Mouse (Mus musculus) adrenal gland, postnatal 36 days (tissue): Measurements from ENCODE around the gene Csta1. TPM values are rescaled to one million over a fixed set of nuclear protein-coding genes. Genes with fewer than 3 reads are reported as not detected.

Experiments used
- DNase-seq, 2 experiments: peaks; one replicate each; pipeline ENCODE4 v3.0.0; 2021; ENCODE audit warnings: mixed read lengths in 1 of 2
- total RNA-seq, 2 experiments: library from RNA; stranded (reverse); gene quantifications; 2 replicates each; pipeline ENCODE4 v1.2.3; 2021

Csta1 gene
- total RNA-seq, 2 experiments from 2014 or later, result not detected

DNA sequence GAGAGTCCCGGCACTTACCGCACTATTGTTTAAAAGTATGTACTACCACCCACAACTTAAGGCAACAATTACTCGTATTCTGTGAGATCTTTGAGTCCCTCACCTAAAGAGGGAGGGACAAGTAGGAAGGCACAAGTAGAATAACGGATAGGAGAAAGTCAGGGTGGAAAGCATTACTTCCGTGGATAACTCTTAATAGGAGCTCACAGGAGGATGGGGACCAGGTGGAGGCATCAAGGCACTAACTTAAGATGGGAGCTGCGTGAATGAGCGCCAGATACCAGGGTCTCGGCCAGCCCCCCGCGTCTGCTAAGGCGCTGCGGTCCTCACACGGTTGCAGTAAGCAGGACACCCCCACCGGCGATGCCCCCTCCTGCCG is 60.0 kb downstream of the Csta1 start:
- DNase-seq, result no peak

Other genes starting within 250 kb of the Csta1 start
- 10 to 100 TPM; 15.0 to 16.2 TPM for gene Parp9, start 192.8 kb downstream of the Csta1 start, total RNA-seq
- gene Dtx3l, start 192.1 kb downstream of the Csta1 start, total RNA-seq, result 10 to 100 TPM in 1 of 2 experiments, 1 to 10 TPM in 1; 9.1 to 10.9 TPM
- gene Kpna1, start 152.5 kb downstream of the Csta1 start, total RNA-seq, result 10 to 100 TPM; 70.0 to 85.0 TPM
- 1 to 10 TPM; 4.2 TPM for gene Wdr5b, start 90.1 kb downstream of the Csta1 start, total RNA-seq
- 100 to 1,000 TPM; 140 to 185 TPM for gene Fam162a, start 59.6 kb downstream of the Csta1 start, total RNA-seq
- gene Ccdc58, start 59.6 kb downstream of the Csta1 start, total RNA-seq, result 10 to 100 TPM; 40.4 to 55.3 TPM
- gene Stfa2l1, start 25.6 kb upstream of the Csta1 start, total RNA-seq, result not detected
- gene Gm5483, start 53.0 kb upstream of the Csta1 start, total RNA-seq, result not detected
- not detected for gene Gm5416, start 79.2 kb upstream of the Csta1 start, total RNA-seq
- gene 2010005H15Rik, start 90.2 kb upstream of the Csta1 start, total RNA-seq, result 1 to 10 TPM in 1 of 2 experiments, not detected in 1; 1.6 TPM
- not detected for gene Stfa1, start 145.7 kb upstream of the Csta1 start, total RNA-seq
- gene BC117090, start 203.1 kb upstream of the Csta1 start, total RNA-seq, result not detected
- not detected for gene BC100530, start 236.5 kb upstream of the Csta1 start, total RNA-seq